Mouse (Mus musculus) embryo, embryonic 10 days (tissue): ENCODE results near the gene 4930404H24Rik.
A peak's percentile ranks its signal among the peaks of the same experiment; 100 is the strongest.

Source experiments
- DNase-seq: peaks from one replicate; pipeline ENCODE4 v3.0.0-alpha.2; 2015; ENCODE audit warnings: low spot score

4930404H24Rik gene

DNA sequence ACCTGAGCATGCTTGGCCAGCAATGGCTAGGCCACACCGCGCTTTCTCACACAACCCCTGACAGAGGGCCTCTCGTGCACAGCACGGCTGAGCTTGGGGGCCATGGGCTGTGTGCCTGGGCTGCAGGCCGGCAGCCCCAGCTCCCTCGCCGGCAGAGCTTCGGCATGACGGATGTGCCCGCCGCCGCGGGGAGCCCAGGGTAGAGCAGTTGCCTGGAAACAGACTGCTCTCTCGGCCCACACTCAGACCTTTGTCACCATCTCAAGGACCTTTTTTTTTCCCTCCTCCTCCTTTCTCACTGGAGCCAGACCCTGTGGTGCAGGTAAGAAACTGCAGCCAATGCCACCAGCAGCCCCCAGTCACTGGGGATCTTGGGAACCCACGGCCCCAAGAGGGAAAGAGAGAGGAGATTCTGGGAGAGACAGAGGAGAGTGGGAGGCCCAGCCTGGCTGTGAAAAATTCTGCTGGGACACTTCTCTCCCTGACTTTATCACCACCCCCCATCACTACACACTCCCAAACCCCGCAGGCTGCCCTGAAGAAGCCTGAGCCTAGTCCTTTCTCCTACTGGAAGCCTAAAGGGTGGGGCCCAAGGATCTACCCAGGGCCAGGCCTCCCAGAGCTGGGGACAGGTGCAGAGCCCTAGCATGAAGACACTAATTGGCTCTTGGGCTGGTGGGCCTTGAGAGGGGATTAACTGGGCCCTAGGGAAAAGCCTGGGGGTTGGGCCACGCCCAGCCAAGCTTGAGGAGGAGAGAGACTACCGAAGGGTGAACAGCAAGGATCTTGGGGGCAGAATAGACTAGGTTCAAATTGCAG is 16.8 kb downstream of the 4930404H24Rik start:
- DNase-seq, result peak; percentile 67

DNA sequence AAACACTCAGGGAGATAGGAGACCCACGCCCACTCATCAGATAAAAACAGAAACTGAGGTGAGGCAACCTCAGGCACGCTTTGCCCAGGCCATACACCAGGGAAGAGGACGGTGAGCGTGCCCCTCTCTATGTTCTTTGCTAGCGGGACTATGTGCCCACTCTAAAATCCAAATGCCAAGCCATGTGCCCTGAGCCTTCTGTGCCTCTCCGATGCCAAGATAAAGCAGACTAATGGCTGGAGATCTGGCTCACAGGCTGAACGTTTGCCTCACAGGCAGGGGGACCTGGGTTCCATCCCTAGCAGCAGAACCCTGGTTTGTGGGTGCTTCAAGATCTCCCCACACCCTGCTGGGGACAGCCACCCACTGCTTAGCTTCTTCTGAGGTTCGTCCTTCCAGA is 17.5 kb downstream of the 4930404H24Rik start:
- no peak for DNase-seq

GRCm38 (mm10) chr2:153511562-153511961 is 19.0 kb downstream of the 4930404H24Rik start:
- DNase-seq, result no peak

GRCm38 (mm10) chr2:153512416-153513323 is 20.1 kb downstream of the 4930404H24Rik start:
- DNase-seq, result no peak

DNA sequence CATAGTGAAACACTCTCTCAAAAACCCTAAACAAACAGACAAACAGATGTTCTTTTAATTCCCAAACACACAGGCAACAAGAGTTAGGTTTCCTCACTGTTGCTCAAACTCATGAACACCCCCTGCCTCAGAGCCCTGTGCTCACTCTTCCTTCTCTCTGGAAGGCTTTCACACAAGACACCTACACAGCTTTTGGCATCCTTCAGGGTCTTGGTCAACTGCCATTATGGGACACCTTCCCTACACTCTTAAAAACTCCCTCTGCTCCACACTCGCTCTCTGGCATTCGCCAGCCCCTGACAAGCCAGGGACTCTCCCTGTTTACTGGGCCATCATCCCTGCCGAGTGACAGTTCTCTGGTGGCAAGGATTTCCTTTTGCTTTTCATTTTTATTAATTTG is 21.4 kb downstream of the 4930404H24Rik start:
- DNase-seq, result no peak

DNA sequence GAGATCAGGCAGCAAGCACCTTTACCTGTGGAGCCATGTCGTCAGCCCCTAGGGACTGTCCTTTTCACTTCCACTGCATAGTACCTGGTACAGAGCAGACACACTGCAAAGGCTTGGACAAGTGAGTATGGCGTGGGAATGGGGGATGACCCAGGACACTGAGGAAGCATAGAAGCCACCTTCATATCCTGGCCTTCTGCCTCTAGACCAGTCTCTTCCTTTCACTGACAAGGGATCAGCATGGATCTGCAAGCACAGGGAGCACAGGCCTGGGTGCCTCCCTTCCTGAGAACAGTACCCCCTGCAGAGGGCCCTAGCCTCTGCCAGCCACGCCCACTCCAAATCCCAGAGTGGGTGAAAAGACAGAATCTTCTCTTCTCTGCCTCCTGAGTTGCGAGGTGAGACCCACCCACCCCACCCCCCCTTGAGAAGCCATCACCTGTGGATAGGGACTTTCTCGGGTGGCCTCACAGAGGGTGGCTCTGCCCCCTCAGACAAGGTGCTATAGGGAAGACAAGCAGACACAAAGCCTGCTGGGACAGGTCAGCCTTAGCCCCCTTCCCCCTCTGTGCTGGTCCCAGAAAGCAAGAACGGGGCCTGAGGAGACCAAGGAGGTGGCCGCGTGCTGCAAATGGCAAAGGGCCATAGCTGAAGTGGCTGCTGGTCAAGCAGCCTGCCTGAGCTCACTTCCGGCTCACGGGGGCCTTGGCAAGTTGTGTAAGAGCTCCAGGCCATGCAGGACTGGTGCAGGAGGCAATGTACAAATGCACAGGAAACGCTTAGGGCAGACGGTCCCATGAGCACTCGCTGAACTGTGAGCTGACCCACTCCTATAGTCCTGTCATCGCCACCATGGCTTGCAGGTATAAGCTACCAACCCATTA is 22.1 kb downstream of the 4930404H24Rik start:
- DNase-seq, result no peak

GRCm38 (mm10) chr2:153515582-153515981 is 23.0 kb downstream of the 4930404H24Rik start:
- DNase-seq, result no peak

- no peak for DNase-seq
These were observed 24.4 kb downstream of the 4930404H24Rik start for GRCm38 (mm10) chr2:153516961-153517360.

DNA sequence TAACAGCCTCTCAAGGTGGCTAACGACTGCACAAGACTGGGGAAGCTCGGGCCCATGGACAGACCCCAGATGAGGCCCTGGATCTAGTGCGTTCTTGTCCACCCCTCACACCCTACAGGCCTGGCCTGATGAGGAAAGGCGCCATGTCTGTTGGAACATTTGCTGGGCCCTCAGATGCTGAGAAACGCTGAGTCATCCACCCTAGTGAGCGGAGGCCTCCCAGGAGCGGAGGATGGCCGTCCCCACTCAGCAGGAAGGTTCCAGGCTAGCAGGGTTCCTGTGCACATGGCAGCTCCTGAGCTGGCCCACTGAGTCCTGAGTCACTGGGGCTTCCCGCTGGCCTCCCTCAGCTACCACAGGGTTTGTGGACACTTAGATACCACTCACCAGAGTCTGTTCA is 27.5 kb downstream of the 4930404H24Rik start:
- no peak for DNase-seq

DNA sequence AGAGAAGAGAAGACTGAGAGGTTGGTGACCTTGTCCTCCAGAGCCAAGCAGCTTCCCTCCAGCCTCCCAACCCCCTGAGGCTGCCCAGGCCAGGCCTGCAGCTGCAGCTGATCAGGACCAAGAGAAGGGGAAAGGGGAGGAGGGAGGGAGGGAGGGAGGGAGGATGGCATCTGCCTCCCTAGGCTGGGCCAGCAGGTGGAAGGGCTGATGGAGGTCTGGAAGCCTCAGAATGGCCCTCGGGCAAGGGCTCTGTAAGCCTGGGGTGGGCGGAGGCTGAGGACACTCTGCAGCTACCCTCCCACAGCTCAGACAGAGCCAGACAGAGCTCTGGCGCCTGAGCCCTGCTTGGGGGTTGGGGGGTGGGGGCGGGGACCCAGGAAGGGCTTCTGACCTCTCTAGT is 29.7 kb downstream of the 4930404H24Rik start:
- DNase-seq, result peak; percentile 41

DNA sequence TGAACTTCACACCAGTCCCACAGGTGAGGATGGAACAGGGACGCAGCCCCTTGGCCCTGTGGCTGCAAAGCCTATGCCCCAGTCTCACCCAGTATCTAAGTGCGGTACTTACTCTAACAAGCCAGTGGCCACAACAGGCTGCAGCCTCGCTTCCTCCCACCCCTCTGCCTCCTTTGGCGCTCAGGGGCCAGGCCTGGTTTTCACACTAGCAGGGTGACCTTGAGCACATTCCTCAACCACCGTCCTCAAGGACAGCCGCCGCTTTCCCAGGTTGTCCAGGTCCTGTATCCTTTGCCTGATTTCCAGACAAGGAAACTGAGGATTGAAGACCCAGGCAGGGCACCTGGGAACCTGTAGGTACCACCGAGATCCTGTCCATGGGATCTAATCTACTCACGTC is 30.6 kb downstream of the 4930404H24Rik start:
- DNase-seq, result no peak

- DNase-seq, result no peak
These were observed 31.1 kb downstream of the 4930404H24Rik start for GRCm38 (mm10) chr2:153523656-153524055.

DNA sequence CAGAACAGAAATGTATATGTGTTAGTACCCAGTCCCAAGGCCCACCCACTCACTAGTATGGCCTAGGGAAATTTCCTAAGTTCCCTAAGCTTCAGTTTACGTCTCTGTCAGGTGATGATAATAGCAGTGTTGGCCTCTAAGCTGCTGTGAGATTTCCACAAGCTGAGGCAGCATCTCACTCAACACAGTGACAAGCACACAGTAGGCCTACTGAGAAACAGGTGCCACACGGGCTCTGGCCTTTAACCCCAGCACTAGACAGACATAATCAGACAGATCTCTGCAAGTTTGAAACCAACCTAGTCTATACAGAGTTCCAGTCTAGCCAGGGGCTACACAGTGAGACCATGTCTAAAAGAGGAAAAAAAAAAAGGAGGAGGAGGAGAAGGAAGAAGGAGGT is 32.1 kb downstream of the 4930404H24Rik start:
- DNase-seq, result no peak

GRCm38 (mm10) chr2:153525906-153526311 is 33.3 kb downstream of the 4930404H24Rik start:
- peak; percentile 48 for DNase-seq

DNA sequence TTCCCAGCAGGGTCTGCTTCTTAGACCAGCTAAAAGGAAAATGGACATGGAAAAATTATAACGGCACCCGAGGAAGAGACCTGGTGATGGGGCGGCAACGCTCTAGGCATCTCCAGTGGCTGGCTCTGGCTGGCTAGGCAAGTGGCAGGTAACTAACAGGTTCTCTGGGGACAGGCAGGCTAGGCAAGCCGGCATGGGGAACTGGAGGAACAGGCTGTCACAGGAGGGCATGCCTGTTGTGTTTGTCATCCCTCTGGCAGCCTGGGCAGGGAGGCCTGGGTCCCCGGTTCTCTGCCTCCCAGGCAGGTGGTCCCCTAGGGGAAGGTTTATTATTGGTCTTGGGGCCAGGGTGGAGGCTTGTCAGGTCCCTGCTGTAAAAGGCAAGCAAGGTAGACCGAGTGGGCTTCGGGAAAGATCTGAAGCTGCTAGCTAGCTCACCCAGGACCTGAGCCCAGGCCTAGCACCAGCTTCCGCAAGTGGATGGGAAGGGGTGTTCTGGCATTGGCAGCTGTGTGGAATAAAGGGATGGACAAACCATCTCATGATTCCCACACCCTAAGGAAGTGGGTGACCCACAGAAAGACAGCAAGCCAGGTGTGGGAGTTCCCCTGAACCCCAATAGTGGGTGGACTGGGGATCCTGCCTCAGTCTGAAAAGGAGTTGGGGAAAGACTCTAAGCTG is 34.4 kb downstream of the 4930404H24Rik start:
- DNase-seq, result no peak

- DNase-seq, result peak; percentile 64
These were observed 35.3 kb downstream of the 4930404H24Rik start for GRCm38 (mm10) chr2:153527580-153528531.

DNA sequence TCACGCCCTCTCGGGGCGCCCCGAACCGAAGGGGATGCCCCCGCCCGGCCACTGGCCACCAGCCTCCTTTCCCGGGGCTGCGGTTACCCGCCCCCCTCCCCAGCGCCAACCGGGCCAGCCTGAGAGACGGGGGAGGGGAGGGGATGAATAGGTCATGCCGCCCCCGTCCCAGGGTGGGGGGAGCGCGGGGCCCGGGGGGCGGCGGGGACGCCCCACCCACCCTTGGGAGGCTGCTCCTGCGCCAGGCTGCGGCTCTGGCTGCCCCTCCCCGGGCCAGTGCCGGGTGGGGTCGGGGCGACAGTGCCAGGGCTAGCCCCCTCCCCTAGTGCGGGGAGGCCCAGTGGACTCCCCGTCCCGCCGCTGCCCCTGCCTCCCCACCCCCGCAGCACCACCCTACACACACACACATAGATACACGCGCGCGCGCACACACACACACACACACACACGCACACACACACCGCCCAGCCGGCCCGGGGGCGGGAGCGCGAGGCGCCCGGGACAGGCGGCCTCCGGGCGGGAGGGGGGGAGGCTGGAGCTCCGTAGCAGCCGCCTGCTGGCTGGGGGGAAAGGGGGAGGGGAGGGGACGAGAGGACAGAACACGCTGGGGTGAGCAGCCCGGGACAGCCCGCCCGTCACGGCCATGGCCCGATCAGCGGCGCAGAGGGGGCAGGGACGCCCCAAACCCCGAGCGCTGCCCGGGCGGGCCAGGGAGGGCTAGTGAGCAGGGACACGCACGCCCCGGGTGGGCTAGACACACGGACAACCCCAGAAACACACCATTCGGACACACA is 36.2 kb downstream of the 4930404H24Rik start:
- peak; percentile 46 for DNase-seq

DNA sequence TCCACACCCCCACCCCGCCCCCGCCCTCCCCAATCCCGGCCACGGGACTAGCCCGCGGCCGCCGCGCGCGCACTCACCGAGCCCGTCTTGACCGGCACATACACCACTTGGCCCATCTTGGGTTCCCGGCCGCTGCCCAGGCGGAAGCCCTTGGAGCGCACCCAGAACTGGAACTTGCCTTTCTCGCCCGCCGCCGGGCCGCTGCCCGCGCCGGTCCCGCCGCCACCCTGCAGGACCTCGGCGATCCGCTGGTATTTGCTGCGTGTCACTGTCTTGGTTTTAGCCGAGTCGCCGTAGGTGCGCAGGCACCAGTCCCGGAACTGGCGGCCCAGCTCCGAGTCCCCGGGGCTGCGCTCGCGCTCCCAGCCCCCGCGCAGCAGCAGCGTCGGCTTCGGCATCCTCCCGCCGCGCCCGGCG is 36.8 kb downstream of the 4930404H24Rik start:
- DNase-seq, result peak; percentile 55
